Mouse (Mus musculus): ENCODE measurements at regions not wholly inside any gene's neighbourhood (a gene's known extent, or its start where the extent isn't known, plus 50 kb on each side); places are given as distances from the start of the nearest gene placed in this dataset.

DNA sequence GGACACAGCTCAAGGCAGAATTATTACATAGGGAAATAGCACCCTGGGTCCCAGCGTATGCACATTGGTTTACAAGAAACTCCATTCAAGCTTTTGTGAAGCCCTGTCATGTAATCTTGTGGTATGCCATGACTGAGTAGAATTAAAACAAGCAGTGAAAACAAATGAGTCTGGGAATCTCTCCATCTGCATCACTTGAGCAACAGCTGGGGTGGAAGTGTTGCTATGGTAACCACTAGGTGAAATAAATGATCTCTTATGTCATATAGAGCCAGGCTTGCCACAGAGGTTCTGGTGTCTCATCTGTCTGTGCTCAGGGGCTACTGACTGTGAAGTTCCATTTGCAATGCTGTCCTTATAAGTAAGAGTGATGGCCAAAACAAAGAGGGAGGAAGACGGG, 556.0 kb downstream of the Cbln4 start:
- Histone ChIP-seq H3K4me2 (ENCODE audit: low read length) (no peak overlapping the region), H3K36me3 (ENCODE audit: control insufficient read depth, insufficient read depth, low read length) (no peaks in the 10 kb centered on the region), H3K9ac (ENCODE audit: low read length) (no peak overlapping the region), H3K27ac (replicated peaks in 1 of 2; ENCODE audit: control insufficient read depth in 1 of 2, insufficient read depth in 1 of 2, low read depth in 2 of 2, low read length in 2 of 2) (no peak overlapping the region), H3K9me3 (ENCODE audit: control insufficient read depth, low read length) (no peaks in the 10 kb centered on the region), H3K4me3 (ENCODE audit: control insufficient read depth in 1 of 2, insufficient read depth in 1 of 2, low read depth in 1 of 2, low read length in 2 of 2) (no peak overlapping the region), H3K4me1 (ENCODE audit: control insufficient read depth in 2 of 2, insufficient read depth in 2 of 2, low read length in 2 of 2) (no peaks in the 10 kb centered on the region), H3K27me3 (ENCODE audit: control insufficient read depth, insufficient read depth, low read length) (no peaks in the 10 kb centered on the region)
- 78% methylated on average over 2 of the region's 2 CpGs for WGBS
- no peak for ATAC-seq (ENCODE audit: insufficient number of reproducible peaks, insufficient read depth, low FRiP score, low read depth)

DNA sequence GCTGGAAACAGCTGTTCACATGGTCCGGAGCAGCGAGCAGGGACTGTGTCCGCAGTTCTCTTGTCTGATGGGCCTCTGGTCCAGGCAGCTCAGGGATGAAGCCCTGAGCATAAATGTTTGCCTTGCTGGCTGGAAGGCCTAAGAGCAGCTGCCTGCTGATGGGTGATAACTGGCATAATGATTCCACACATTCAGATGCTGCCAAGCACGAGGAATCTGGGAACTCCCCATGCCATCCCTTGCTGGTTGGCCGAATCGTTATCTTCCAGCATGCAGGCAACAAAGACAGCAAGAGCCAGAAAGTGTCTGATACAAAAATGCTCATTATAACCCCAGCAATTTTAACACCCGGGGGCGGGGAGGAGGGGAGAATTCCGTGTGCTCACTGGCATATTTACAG, 590.0 kb downstream of the Cbln4 start:
- H3K36me3 ChIP-seq (ENCODE audit: control insufficient read depth, insufficient read depth, low read length) = no peaks in the 10 kb centered on the region
- H3K4me1 ChIP-seq (ENCODE audit: control insufficient read depth in 2 of 2, insufficient read depth in 2 of 2, low read length in 2 of 2) = no peaks in the 10 kb centered on the region; a peak in 1 of 4 replicates
- no peak for ATAC-seq (ENCODE audit: insufficient number of reproducible peaks, insufficient read depth, low FRiP score, low read depth)
- no peaks in the 10 kb centered on the region for H3K27me3 ChIP-seq (ENCODE audit: control insufficient read depth, insufficient read depth, low read length)
- no peak overlapping the region for H3K27ac ChIP-seq (replicated peaks in 1 of 2; ENCODE audit: control insufficient read depth in 1 of 2, insufficient read depth in 1 of 2, low read depth in 2 of 2, low read length in 2 of 2)
- no peaks in the 10 kb centered on the region for H3K9me3 ChIP-seq (ENCODE audit: control insufficient read depth, low read length)
- H3K4me3 ChIP-seq (ENCODE audit: control insufficient read depth in 1 of 2, insufficient read depth in 1 of 2, low read depth in 1 of 2, low read length in 2 of 2) = no peak overlapping the region
- H3K9ac ChIP-seq (ENCODE audit: low read length) = no peak overlapping the region
- WGBS = 69% methylated on average over 9 of the region's 9 CpGs
- no peak overlapping the region for H3K4me2 ChIP-seq (ENCODE audit: low read length)

DNA sequence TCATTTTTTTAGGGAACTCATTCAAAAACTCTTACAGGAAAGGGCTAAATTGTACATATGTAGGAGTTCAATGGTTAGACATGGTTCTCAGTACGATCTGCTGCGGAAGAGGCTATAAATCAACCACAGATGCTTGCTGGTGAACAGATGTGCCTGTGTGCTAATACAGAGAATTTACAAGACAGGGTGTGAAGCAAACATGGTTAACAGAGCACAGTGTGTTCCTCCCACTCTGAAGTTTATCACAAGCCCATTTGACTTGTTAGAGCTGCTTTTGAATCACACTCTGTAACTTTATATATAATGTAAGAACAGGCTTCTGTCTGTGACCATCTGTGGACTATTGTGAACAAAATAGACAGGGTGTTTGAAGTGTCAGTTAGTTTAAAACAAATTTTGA, 637.2 kb downstream of the Cbln4 start:
- ATAC-seq (ENCODE audit: insufficient number of reproducible peaks, insufficient read depth, low FRiP score, low read depth) = no peak
- Histone ChIP-seq H3K27ac (replicated peaks in 1 of 2; ENCODE audit: control insufficient read depth in 1 of 2, insufficient read depth in 1 of 2, low read depth in 2 of 2, low read length in 2 of 2) (no peak overlapping the region), H3K36me3 (ENCODE audit: control insufficient read depth, insufficient read depth, low read length) (no peaks in the 10 kb centered on the region), H3K27me3 (ENCODE audit: control insufficient read depth, insufficient read depth, low read length) (no peaks in the 10 kb centered on the region), H3K4me1 (ENCODE audit: control insufficient read depth in 2 of 2, insufficient read depth in 2 of 2, low read length in 2 of 2) (no peaks in the 10 kb centered on the region), H3K9ac (ENCODE audit: low read length) (no peak overlapping the region), H3K4me3 (ENCODE audit: control insufficient read depth in 1 of 2, insufficient read depth in 1 of 2, low read depth in 1 of 2, low read length in 2 of 2) (no peak overlapping the region), H3K9me3 (ENCODE audit: control insufficient read depth, low read length) (no peaks in the 10 kb centered on the region), H3K4me2 (ENCODE audit: low read length) (no peak overlapping the region)
- 94% methylated on average over 2 of the region's 2 CpGs for WGBS

DNA sequence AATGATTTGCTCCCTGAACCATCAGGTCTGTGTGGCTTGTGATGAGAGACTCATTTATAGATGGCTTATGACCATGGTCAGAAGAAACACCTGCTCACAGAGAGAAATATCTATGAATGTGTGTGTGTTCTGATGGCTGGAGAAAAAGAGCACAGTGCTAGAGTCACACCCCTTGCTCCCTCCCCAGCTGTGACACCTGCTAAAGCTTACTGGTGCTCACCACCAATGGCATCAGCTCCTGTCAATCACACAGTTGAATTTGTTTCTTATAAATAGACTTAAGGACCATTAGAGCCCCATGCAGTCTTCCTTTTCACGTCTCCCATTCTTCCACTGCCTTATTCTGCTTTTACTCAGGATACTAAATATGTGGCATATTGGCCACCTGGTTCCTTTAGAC, 654.3 kb downstream of the Cbln4 start:
- ATAC-seq (ENCODE audit: insufficient number of reproducible peaks, insufficient read depth, low FRiP score, low read depth) = no peak
- Histone ChIP-seq H3K4me3 (ENCODE audit: control insufficient read depth in 1 of 2, insufficient read depth in 1 of 2, low read depth in 1 of 2, low read length in 2 of 2) (no peak overlapping the region), H3K4me2 (ENCODE audit: low read length) (no peak overlapping the region), H3K4me1 (ENCODE audit: control insufficient read depth in 2 of 2, insufficient read depth in 2 of 2, low read length in 2 of 2) (no peaks in the 10 kb centered on the region), H3K9me3 (ENCODE audit: control insufficient read depth, low read length) (no peaks in the 10 kb centered on the region), H3K9ac (ENCODE audit: low read length) (no peak overlapping the region), H3K27ac (replicated peaks in 1 of 2; ENCODE audit: control insufficient read depth in 1 of 2, insufficient read depth in 1 of 2, low read depth in 2 of 2, low read length in 2 of 2) (no peak overlapping the region), H3K36me3 (ENCODE audit: control insufficient read depth, insufficient read depth, low read length) (no peaks in the 10 kb centered on the region), H3K27me3 (ENCODE audit: control insufficient read depth, insufficient read depth, low read length) (no peaks in the 10 kb centered on the region)
- 46% methylated on average over 1 of the region's 1 CpGs for WGBS

DNA sequence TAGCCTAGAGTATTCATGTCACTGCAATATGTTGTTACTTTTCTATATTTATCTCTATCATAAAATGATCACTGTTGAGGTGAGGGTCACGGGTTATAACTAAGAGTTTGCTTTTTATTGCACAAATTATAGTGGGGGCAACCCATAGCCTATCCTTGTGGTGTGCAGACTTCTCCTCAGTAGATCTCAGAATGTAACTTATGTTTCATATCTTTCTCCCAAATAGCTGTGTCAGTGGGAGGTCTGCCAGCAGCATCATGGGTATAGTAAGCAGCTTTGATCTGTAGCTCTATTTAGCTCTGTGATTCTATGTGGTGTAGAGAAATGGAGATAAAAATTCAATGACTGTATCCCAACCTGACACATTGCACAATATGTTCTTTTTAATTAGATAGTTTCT, 641.9 kb downstream of the Dok5 start:
- Histone ChIP-seq H3K27ac (replicated peaks in 1 of 2; ENCODE audit: control insufficient read depth in 1 of 2, insufficient read depth in 1 of 2, low read depth in 2 of 2, low read length in 2 of 2) (no peak overlapping the region), H3K4me3 (ENCODE audit: control insufficient read depth in 1 of 2, insufficient read depth in 1 of 2, low read depth in 1 of 2, low read length in 2 of 2) (no peak overlapping the region), H3K4me2 (ENCODE audit: low read length) (no peak overlapping the region), H3K9me3 (ENCODE audit: control insufficient read depth, low read length) (no peaks in the 10 kb centered on the region), H3K36me3 (ENCODE audit: control insufficient read depth, insufficient read depth, low read length) (no peaks in the 10 kb centered on the region), H3K27me3 (ENCODE audit: control insufficient read depth, insufficient read depth, low read length) (no peaks in the 10 kb centered on the region), H3K9ac (ENCODE audit: low read length) (no peak overlapping the region), H3K4me1 (ENCODE audit: control insufficient read depth in 2 of 2, insufficient read depth in 2 of 2, low read length in 2 of 2) (peaks cover 3 to 10% of the 10 kb centered on the region in 2 experiments; a peak in 3 of 4 replicates)
- 45% methylated on average over 1 of the region's 1 CpGs for WGBS
- ATAC-seq (ENCODE audit: insufficient number of reproducible peaks, insufficient read depth, low FRiP score, low read depth) = no peak

DNA sequence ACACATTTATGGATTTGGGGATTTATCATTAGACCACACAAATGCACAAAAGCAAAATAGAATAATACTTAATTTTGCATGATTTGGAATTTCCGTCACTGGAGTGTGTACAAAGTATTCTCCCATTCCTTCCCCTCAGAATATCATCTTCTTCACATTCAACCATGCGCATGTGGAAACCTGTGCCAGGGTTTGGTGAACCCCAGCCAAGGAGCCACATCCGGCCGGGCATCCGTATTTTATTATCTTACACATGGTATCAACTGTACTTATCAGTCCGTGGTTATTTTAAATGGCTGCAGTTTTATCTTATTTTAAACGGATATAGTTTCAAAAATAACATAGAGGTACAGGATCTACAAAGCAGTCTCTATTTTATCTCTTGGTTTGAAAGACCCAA, 641.4 kb downstream of the Dok5 start:
- 35% methylated on average over 7 of the region's 7 CpGs for WGBS
- no peak overlapping the region for H3K9ac ChIP-seq (ENCODE audit: low read length)
- no peak for ATAC-seq (ENCODE audit: insufficient number of reproducible peaks, insufficient read depth, low FRiP score, low read depth)
- H3K36me3 ChIP-seq (ENCODE audit: control insufficient read depth, insufficient read depth, low read length) = no peaks in the 10 kb centered on the region
- peaks cover 3 to 10% of the 10 kb centered on the region in 2 experiments; a peak in 3 of 4 replicates for H3K4me1 ChIP-seq (ENCODE audit: control insufficient read depth in 2 of 2, insufficient read depth in 2 of 2, low read length in 2 of 2)
- H3K4me2 ChIP-seq (ENCODE audit: low read length) = no peak overlapping the region
- no peaks in the 10 kb centered on the region for H3K9me3 ChIP-seq (ENCODE audit: control insufficient read depth, low read length)
- no peak overlapping the region for H3K4me3 ChIP-seq (ENCODE audit: control insufficient read depth in 1 of 2, insufficient read depth in 1 of 2, low read depth in 1 of 2, low read length in 2 of 2)
- no peak overlapping the region for H3K27ac ChIP-seq (replicated peaks in 1 of 2; ENCODE audit: control insufficient read depth in 1 of 2, insufficient read depth in 1 of 2, low read depth in 2 of 2, low read length in 2 of 2)
- no peaks in the 10 kb centered on the region for H3K27me3 ChIP-seq (ENCODE audit: control insufficient read depth, insufficient read depth, low read length)

DNA sequence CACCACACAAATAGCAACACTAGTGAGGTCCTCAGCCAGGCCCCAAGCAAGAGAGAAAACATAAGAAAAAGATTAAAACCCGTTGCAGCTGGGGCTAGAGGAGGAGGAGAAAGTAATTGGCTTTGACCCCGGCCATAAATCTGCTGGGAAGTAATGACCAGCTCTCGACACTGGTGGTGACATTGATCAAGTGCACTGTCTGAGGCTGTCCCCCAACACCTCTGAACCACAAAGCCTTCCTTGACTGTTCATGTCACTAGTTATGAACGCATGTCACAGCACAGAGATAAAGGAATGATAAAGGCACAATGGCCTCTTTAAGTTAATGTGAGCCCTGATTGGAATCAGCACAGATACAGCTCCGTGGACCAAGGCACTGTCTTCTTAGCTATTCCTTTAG, 640.1 kb downstream of the Dok5 start:
- Histone ChIP-seq H3K4me1 (ENCODE audit: control insufficient read depth in 2 of 2, insufficient read depth in 2 of 2, low read length in 2 of 2) (peaks cover 3 to 10% of the 10 kb centered on the region in 2 experiments; a peak in 3 of 4 replicates), H3K27ac (replicated peaks in 1 of 2; ENCODE audit: control insufficient read depth in 1 of 2, insufficient read depth in 1 of 2, low read depth in 2 of 2, low read length in 2 of 2) (no peak overlapping the region), H3K9me3 (ENCODE audit: control insufficient read depth, low read length) (no peaks in the 10 kb centered on the region), H3K36me3 (ENCODE audit: control insufficient read depth, insufficient read depth, low read length) (no peaks in the 10 kb centered on the region), H3K9ac (ENCODE audit: low read length) (no peak overlapping the region), H3K4me3 (ENCODE audit: control insufficient read depth in 1 of 2, insufficient read depth in 1 of 2, low read depth in 1 of 2, low read length in 2 of 2) (no peak overlapping the region), H3K4me2 (ENCODE audit: low read length) (no peak overlapping the region), H3K27me3 (ENCODE audit: control insufficient read depth, insufficient read depth, low read length) (no peaks in the 10 kb centered on the region)
- ATAC-seq (ENCODE audit: insufficient number of reproducible peaks, insufficient read depth, low FRiP score, low read depth) = no peak
- WGBS = 16% methylated on average over 5 of the region's 5 CpGs

DNA sequence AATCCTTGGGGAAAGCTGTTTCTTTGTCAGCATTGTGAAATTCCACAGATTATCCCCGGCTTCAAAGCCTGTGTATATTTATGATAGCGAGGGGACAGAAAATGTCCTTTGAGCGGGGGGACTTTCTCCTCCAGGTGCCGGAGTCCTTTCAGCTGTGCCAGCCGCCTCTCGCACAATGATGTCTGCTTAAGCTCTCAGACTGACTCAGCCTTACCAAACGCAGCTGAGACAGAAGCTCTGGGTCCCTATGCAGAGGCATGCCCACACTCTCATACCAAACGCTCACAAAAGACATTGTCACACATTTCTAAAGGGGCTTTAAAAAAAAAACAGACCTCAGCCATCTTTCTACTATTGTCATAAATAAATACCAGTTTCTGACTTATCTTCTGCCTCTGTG, 633.9 kb downstream of the Dok5 start:
- no peaks in the 10 kb centered on the region for H3K27me3 ChIP-seq (ENCODE audit: control insufficient read depth, insufficient read depth, low read length)
- no peaks in the 10 kb centered on the region for H3K4me1 ChIP-seq (ENCODE audit: control insufficient read depth in 2 of 2, insufficient read depth in 2 of 2, low read length in 2 of 2)
- no peak overlapping the region for H3K4me3 ChIP-seq (ENCODE audit: control insufficient read depth in 1 of 2, insufficient read depth in 1 of 2, low read depth in 1 of 2, low read length in 2 of 2)
- H3K27ac ChIP-seq (replicated peaks in 1 of 2; ENCODE audit: control insufficient read depth in 1 of 2, insufficient read depth in 1 of 2, low read depth in 2 of 2, low read length in 2 of 2) = no peak overlapping the region
- H3K36me3 ChIP-seq (ENCODE audit: control insufficient read depth, insufficient read depth, low read length) = no peaks in the 10 kb centered on the region
- 47% methylated on average over 8 of the region's 8 CpGs for WGBS
- no peak overlapping the region for H3K9ac ChIP-seq (ENCODE audit: low read length)
- H3K9me3 ChIP-seq (ENCODE audit: control insufficient read depth, low read length) = peaks cover 6% of the 10 kb centered on the region
- no peak for ATAC-seq (ENCODE audit: insufficient number of reproducible peaks, insufficient read depth, low FRiP score, low read depth)
- H3K4me2 ChIP-seq (ENCODE audit: low read length) = no peak overlapping the region

Data from heart, embryonic 14.5 days (tissue).